Mouse (Mus musculus): Measurements from ENCODE around the gene Gm11985.

- TF ChIP-seq CTCF (IDR thresholded peaks at IDR 0.05; ENCODE audit: insufficient read depth, low read depth, low read length) (no peak), POLR2A (IDR thresholded peaks at IDR 0.05; ENCODE audit: insufficient read depth, low read depth, low read length) (no peak)
Measured at GRCm38 (mm10) chr11:7164416-7164815, 24.0 kb downstream of the Gm11985 start.

Data from olfactory bulb, adult 2 months (tissue).